Mouse (Mus musculus): ENCODE results near the gene Plxnd1.

- TF ChIP-seq CTCF (IDR thresholded peaks at IDR 0.05; ENCODE audit: borderline replicate concordance, insufficient read depth, low read length), result no peak
- TF ChIP-seq POLR2A (IDR thresholded peaks at IDR 0.05; ENCODE audit: low read depth, low read length), result no peak
These were observed 33.1 kb downstream of the Plxnd1 start for GRCm38 (mm10) chr6:115961743-115962142.
